In genomic region chr12:71506206-71506605, GRCm38 (mm10) we compare ENCODE assay signal across 23 mouse cellular contexts.
"Had no signal": no experiment of that assay in that cellular context is flagged by ENCODE, and none has a peak within 500 bp of the region (broad histone marks: within the 10 kb centered on the region; RNA-seq: fewer than 3 reads in every experiment).

No protein-coding gene starts in this region.

- H3K27ac ChIP-seq: hindbrain, embryonic 10.5 days; hindbrain, embryonic 12.5 days; hindbrain, embryonic 14.5 days; intestine, embryonic 15.5 days; layer of hippocampus, adult 2 months; left cerebral cortex, adult 2 months; limb, embryonic 10.5 days; limb, embryonic 12.5 days; liver, embryonic 13.5 days; liver, embryonic 15.5 days had no signal

- ATAC-seq: hindbrain, embryonic 16.5 days; inflammation-experienced regulatory T-cells, adult 6 months; intestine, embryonic 15.5 days; intestine, postnatal 0 days had no signal

- H3K4me1 ChIP-seq: hindbrain, embryonic 10.5 days; hindbrain, embryonic 12.5 days; intestine, embryonic 15.5 days; liver, embryonic 13.5 days; liver, embryonic 15.5 days had no signal

- H3K4me3 ChIP-seq: heart, embryonic 12.5 days; hindbrain, embryonic 10.5 days; hindbrain, embryonic 12.5 days; intestine, embryonic 15.5 days; layer of hippocampus, adult 2 months; left cerebral cortex, adult 2 months; limb, embryonic 10.5 days; limb, embryonic 12.5 days; liver, embryonic 13.5 days; liver, embryonic 15.5 days had no signal

- DNase-seq: heart, adult 18-20 months; heart, postnatal 10 days; heart, postnatal 4 days; kidney, adult 18-20 months; kidney, adult 8-10 months; kidney, postnatal 10 days; kidney, postnatal 25 days; kidney, postnatal 4 days; liver; liver, embryonic 13.5 days had no signal
